Mouse (Mus musculus) cerebellum, adult 2 months (tissue): ENCODE data around the gene Ptges3l.

Experiments
- CTCF ChIP-seq: fragments of 200-500 bp; IDR thresholded peaks from 2 replicates; pipeline ENCODE4 v1.5.1; 2011; ENCODE audit warnings: low read depth, mild to moderate bottlenecking, control low read depth, low read length, moderate library complexity, borderline replicate concordance; ENCODE audit not compliant: insufficient read depth
- POLR2A ChIP-seq: fragments of 200-500 bp; IDR thresholded peaks from 2 replicates; pipeline ENCODE4 v1.6.1; 2011; ENCODE audit warnings: low read length, control low read depth, borderline replicate concordance; ENCODE audit not compliant: insufficient read depth

DNA sequence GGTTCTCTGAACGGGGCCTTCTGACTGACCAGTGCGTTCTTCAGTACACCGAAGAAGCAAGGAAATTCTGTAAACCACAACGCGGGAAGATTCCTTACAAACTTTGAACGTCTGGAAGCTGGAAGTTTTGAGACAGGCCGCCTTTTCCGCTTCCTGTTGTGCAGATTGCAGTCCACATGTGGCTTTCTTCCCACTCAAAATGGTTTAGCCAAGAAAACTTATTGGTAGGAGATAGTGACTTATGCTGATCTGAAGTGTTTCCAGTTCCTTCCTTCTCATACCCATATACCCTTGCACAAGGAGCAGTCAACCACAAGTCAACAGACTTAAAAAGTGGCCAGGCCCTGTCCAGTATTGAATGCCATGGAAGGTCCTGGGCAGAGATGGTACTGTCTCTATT is 1.0 kb upstream of the Ptges3l start:
- TF ChIP-seq CTCF: no peak
- TF ChIP-seq POLR2A: no peak
